Comparison of ENCODE assay signal across 14 mouse cellular contexts in the genomic region with DNA sequence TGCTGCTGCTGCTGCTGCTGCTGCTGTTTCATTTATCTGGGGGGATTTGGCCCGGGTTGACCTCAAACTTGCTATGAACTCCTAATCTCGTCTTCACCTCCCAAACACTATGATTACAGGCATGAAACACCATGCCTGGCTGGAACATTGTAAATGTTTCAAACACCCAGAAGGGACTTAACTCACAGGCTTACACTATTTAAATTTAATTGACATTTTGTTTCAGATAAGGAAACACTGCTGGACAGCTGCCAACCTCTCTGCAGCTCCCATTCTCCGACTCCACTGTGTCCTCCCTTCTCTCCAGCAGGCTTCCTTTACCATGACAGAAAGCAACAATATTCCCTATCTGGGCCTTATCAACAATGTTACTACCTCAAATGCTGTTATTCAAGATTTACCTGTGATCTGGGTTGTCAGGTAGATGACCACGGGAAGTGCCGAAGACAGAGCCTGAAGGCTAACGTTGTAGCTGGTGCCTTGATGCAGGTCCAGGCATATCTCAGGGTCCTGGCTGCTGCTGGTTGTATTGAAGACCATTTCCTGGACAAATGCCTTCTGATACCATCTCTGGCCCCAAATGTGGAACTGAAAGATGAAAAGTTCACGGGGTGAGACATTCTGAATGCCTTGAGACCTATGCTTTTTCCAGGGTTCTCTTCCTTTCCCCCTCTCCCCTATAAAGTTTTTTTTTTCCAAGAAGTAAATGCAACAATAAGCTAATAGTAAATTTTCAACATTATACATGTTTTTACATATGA.
DNase-seq lines count a peak whose midpoint lies in the region; ATAC-seq and TF ChIP-seq lines count a peak whose summit lies in the region.
"Had no signal": no experiment of that assay in that cellular context is flagged by ENCODE, and none has a peak within 500 bp of the region (broad histone marks: within the 10 kb centered on the region; RNA-seq: fewer than 3 reads in every experiment).

No protein-coding gene starts in this region.

- 0 out of 2 replicates have a peak overlapping the region, but pooled peaks have one; percentile 15 for H3K27ac ChIP-seq in heart, postnatal 0 days (ENCODE audit: low read depth)
- H3K27ac ChIP-seq in lung, postnatal 0 days (ENCODE audit: low read length): no peak overlapping the region
- no peak overlapping the region for H3K27ac ChIP-seq in stomach, postnatal 0 days (replicated peaks)
- H3K27ac ChIP-seq: forebrain, embryonic 10.5 days; hindbrain, embryonic 12.5 days; lung, embryonic 15.5 days had no signal

- no peak overlapping the region for H3K9ac ChIP-seq in heart, postnatal 0 days (replicated peaks; ENCODE audit: low read depth, low read length)
- H3K9ac ChIP-seq in lung, postnatal 0 days (replicated peaks; ENCODE audit: low read depth): no peak overlapping the region
- no peak overlapping the region for H3K9ac ChIP-seq in stomach, postnatal 0 days (ENCODE audit: low read length)
- H3K9ac ChIP-seq: hindbrain, embryonic 12.5 days; lung, embryonic 15.5 days had no signal

- ATAC-seq in heart, postnatal 0 days (ENCODE audit: insufficient read depth, low read depth): peak; percentile 20; the same call in 1 of the 2 replicates
- ATAC-seq in lung, postnatal 0 days: no peak
- no peak for ATAC-seq in stomach, postnatal 0 days (ENCODE audit: low FRiP score, low TSS enrichment)
- ATAC-seq: intestine, postnatal 0 days had no signal

- intact Hi-C loops in heart, postnatal 36 days (cut with DNase I): no loop called here
- intact Hi-C loops in left cerebral cortex, postnatal 36 days (cut with DNase I): no loop called here

- H3K4me2 ChIP-seq in heart, postnatal 0 days (ENCODE audit: low read depth, low read length): no peak overlapping the region
- no peak overlapping the region for H3K4me2 ChIP-seq in lung, postnatal 0 days (replicated peaks; ENCODE audit: low read depth, low read length)
- no peak overlapping the region for H3K4me2 ChIP-seq in stomach, postnatal 0 days (replicated peaks; ENCODE audit: low read depth)
- H3K4me2 ChIP-seq: hindbrain, embryonic 12.5 days; lung, embryonic 15.5 days had no signal

- no peak for TF ChIP-seq EP300 in heart, postnatal 0 days (IDR thresholded peaks at IDR 0.05; ENCODE audit: low read depth)
- no peak for TF ChIP-seq EP300 in lung, postnatal 0 days (IDR thresholded peaks at IDR 0.05)
- no peak for TF ChIP-seq EP300 in stomach, postnatal 0 days (optimal IDR thresholded peaks at IDR 0.05)

- no peaks in the 10 kb centered on the region for H3K9me3 ChIP-seq in heart, postnatal 0 days (replicated peaks; ENCODE audit: control insufficient read depth, low read length)
- no peaks in the 10 kb centered on the region for H3K9me3 ChIP-seq in lung, postnatal 0 days (ENCODE audit: low read length)
- no peaks in the 10 kb centered on the region for H3K9me3 ChIP-seq in stomach, postnatal 0 days (ENCODE audit: control insufficient read depth, low read length)
- H3K9me3 ChIP-seq: forebrain, embryonic 10.5 days; hindbrain, embryonic 12.5 days; lung, embryonic 15.5 days had no signal

- DNase-seq in adrenal gland, postnatal 14 days: peak; percentile 37
- no peak for DNase-seq in adrenal gland, postnatal 36 days
- no peak for DNase-seq in heart, postnatal 0 days (ENCODE audit: low spot score)
- DNase-seq in heart, postnatal 36 days: no peak
- peak; percentile 29 for DNase-seq in lung, postnatal 0 days (ENCODE audit: low spot score)
- DNase-seq in lung, adult 2 months: no peak
- DNase-seq in stomach, postnatal 0 days (ENCODE audit: low spot score): peak; percentile 68
- no peak for DNase-seq in left cerebral cortex, postnatal 36 days (ENCODE audit: low spot score in 2 of 2)
- DNase-seq: cerebellum, adult 9-10 months had no signal

- H3K27me3 ChIP-seq in heart, postnatal 0 days (ENCODE audit: control insufficient read depth, insufficient read depth, low read length): no peaks in the 10 kb centered on the region
- H3K27me3 ChIP-seq in lung, postnatal 0 days (replicated peaks; ENCODE audit: insufficient read depth, low read length): no peaks in the 10 kb centered on the region
- H3K27me3 ChIP-seq in stomach, postnatal 0 days (ENCODE audit: control insufficient read depth, insufficient read depth, low read length): no peaks in the 10 kb centered on the region
- H3K27me3 ChIP-seq: hindbrain, embryonic 12.5 days; lung, embryonic 15.5 days had no signal

- TF ChIP-seq POLR2A in lung, adult 2 months (IDR thresholded peaks at IDR 0.05; ENCODE audit: borderline replicate concordance, extremely low read depth, low read depth, low read length): no peak

- WGBS in heart, postnatal 0 days: 15% methylated on average over 7 of the region's 7 CpGs
- WGBS in lung, postnatal 0 days: 35% methylated on average over 7 of the region's 7 CpGs
- 37% methylated on average over 7 of the region's 7 CpGs for WGBS in lung, adult 2 months
- WGBS in stomach, postnatal 0 days: 41% methylated on average over 7 of the region's 7 CpGs

- H3K4me3 ChIP-seq in heart, postnatal 0 days (ENCODE audit: low read depth, low read length): no peak overlapping the region
- H3K4me3 ChIP-seq in lung, postnatal 0 days (ENCODE audit: low read depth, low read length): no peak overlapping the region
- no peak overlapping the region for H3K4me3 ChIP-seq in lung, adult 2 months (replicated peaks; ENCODE audit: extremely low read depth, low read depth, low read length)
- no peak overlapping the region for H3K4me3 ChIP-seq in stomach, postnatal 0 days (ENCODE audit: low read depth, low read length)
- H3K4me3 ChIP-seq: forebrain, embryonic 10.5 days; hindbrain, embryonic 12.5 days; lung, embryonic 15.5 days; myocyte had no signal

- H3K36me3 ChIP-seq in heart, postnatal 0 days (replicated peaks; ENCODE audit: control insufficient read depth, insufficient read depth, low read length): no peaks in the 10 kb centered on the region
- H3K36me3 ChIP-seq in lung, postnatal 0 days (ENCODE audit: insufficient read depth, low read length): no peaks in the 10 kb centered on the region
- no peaks in the 10 kb centered on the region for H3K36me3 ChIP-seq in stomach, postnatal 0 days (ENCODE audit: control insufficient read depth, insufficient read depth, low read length)
- H3K36me3 ChIP-seq: forebrain, embryonic 10.5 days; hindbrain, embryonic 12.5 days; lung, embryonic 15.5 days had no signal

- no peaks in the 10 kb centered on the region; the same call in 1 of the 2 replicates for H3K4me1 ChIP-seq in heart, postnatal 0 days (ENCODE audit: control insufficient read depth, insufficient read depth)
- H3K4me1 ChIP-seq in lung, postnatal 0 days (ENCODE audit: insufficient read depth, low read depth, low read length): no peaks in the 10 kb centered on the region
- H3K4me1 ChIP-seq in lung, adult 2 months (ENCODE audit: control insufficient read depth, insufficient read depth, low read length): no peaks in the 10 kb centered on the region
- H3K4me1 ChIP-seq in stomach, postnatal 0 days (replicated peaks; ENCODE audit: control insufficient read depth, insufficient read depth): no peaks in the 10 kb centered on the region
- H3K4me1 ChIP-seq: forebrain, embryonic 10.5 days; hindbrain, embryonic 12.5 days had no signal

- TF ChIP-seq CTCF in heart, postnatal 0 days (IDR thresholded peaks at IDR 0.05; ENCODE audit: low read depth): no peak
- no peak for TF ChIP-seq CTCF in lung, postnatal 0 days (IDR thresholded peaks at IDR 0.05)
- TF ChIP-seq CTCF in lung, adult 2 months (IDR thresholded peaks at IDR 0.05; ENCODE audit: insufficient read depth, low read length): no peak
- no peak for TF ChIP-seq CTCF in stomach, postnatal 0 days (IDR thresholded peaks at IDR 0.05; ENCODE audit: low read depth)

Comparison
In these comparisons a context has a peak if more than half of its experiments do, and no peak if none do; other contexts are left out.
1. DNase-seq: peak in adrenal gland, postnatal 14 days (single experiment), lung, postnatal 0 days (single experiment) and stomach, postnatal 0 days (single experiment); none in adrenal gland, postnatal 36 days (0 of 2), heart, postnatal 0 days (single experiment), heart, postnatal 36 days (0 of 2), lung, adult 2 months (single experiment) and left cerebral cortex, postnatal 36 days (0 of 2).